Comparison of ENCODE assay signal across 16 mouse cellular contexts in the genomic region with DNA sequence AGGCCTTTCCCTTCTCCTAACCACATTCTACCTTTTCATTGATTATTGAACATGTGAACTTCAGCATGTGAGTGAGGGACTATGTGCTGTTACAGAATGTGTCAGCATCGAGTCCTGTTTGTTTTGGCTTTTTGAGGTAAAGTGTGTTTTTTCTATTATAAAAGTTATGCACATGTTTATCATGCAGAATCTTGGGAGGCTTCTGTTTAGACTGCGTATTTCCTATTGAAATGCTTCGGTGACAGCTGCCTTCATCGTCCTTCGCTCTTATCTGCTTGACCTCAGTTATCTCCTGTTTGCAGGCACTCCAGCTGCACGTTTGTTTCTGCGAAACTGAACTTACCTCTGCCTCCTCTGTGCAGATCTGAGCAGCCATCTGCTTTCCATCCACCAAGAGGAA. TPM values are rescaled to one million over a fixed set of nuclear protein-coding genes. Genes with fewer than 3 reads are reported as not detected.
A peak's percentile ranks its signal among the peaks of the same experiment; 100 is the strongest.
DNase-seq lines count a peak whose midpoint lies in the region; ATAC-seq lines count a peak whose summit lies in the region.
"Had no signal": no experiment of that assay in that cellular context is flagged by ENCODE, and none has a peak within 500 bp of the region (broad histone marks: within the 10 kb centered on the region; RNA-seq: fewer than 3 reads in every experiment).

No protein-coding gene starts in this region.

- H3K36me3 ChIP-seq in liver, embryonic 11.5 days (ENCODE audit: control insufficient read depth, insufficient read depth, low read length) = no peaks in the 10 kb centered on the region

- peak overlapping the region; percentile 91 for H3K27ac ChIP-seq in liver, embryonic 11.5 days (ENCODE audit: low read depth, low read length)

- H3K4me3 ChIP-seq in liver, embryonic 11.5 days (ENCODE audit: low read depth, low read length) = no peak overlapping the region

- peaks cover 47% of the 10 kb centered on the region for H3K4me1 ChIP-seq in liver, embryonic 11.5 days (replicated peaks; ENCODE audit: control insufficient read depth, insufficient read depth, low read length)

- H3K9me3 ChIP-seq in liver, embryonic 11.5 days (ENCODE audit: control insufficient read depth, low read length) = no peaks in the 10 kb centered on the region

- peak overlapping the region; percentile 50 for H3K4me2 ChIP-seq in liver, embryonic 11.5 days

- DNase-seq in adrenal gland, postnatal 10 days = peak; percentile 17
- DNase-seq in adrenal gland, adult 8-10 months = no peak
- DNase-seq in spleen, postnatal 10 days (ENCODE audit: low spot score in 2 of 2) = peak; percentile 21 to 65
- no peak for DNase-seq in spleen, adult 18-20 months
- DNase-seq in liver, embryonic 11.5 days (ENCODE audit: low spot score) = no peak
- DNase-seq in spleen, postnatal 36 days (ENCODE audit: low spot score in 2 of 2) = peak; percentile 47 to 68
- DNase-seq in gastrocnemius, postnatal 36 days = no peak
- DNase-seq in adipocyte (ENCODE audit: low spot score) = no peak
- DNase-seq: adrenal gland, postnatal 36 days; cerebellum, adult 18-20 months; embryo, embryonic 11 days; kidney, postnatal 14 days; layer of hippocampus, postnatal 36 days; lung, postnatal 14 days; midbrain, embryonic 14.5 days; right cerebral cortex, postnatal 4 days had no signal

- 13% methylated on average over 7 of the region's 7 CpGs for WGBS in liver, embryonic 11.5 days

- H3K9ac ChIP-seq in liver, embryonic 11.5 days (ENCODE audit: low read depth, low read length) = 0 out of 2 replicates have a peak overlapping the region, but pooled peaks have one; percentile 35

- H3K27me3 ChIP-seq in liver, embryonic 11.5 days (replicated peaks; ENCODE audit: control insufficient read depth, insufficient read depth, low read length) = no peaks in the 10 kb centered on the region

- intact Hi-C loops in gastrocnemius, postnatal 36 days (cut with DNase I) = no loop called here

- peak; percentile 98 for ATAC-seq in liver, embryonic 11.5 days (replicated peaks; ENCODE audit: low FRiP score)

RNA-seq across cellular contexts. Expression of a gene that starts 48.1 kb away (rescaled TPM):
- total RNA-seq in adrenal gland, postnatal 10 days (2021) = 10 to 100 TPM; 10.3 to 14.2 TPM
- total RNA-seq in adrenal gland, adult 8-10 months (2022) = 10 to 100 TPM; 14.2 to 21.5 (median 20.2) TPM
- 9.8 and 10.2 TPM in 2 replicates for polyA plus RNA-seq in liver, embryonic 11.5 days (2014; fragmentation: Nextera tagmentation; extraction: Ambion mirVana)
- total RNA-seq in gastrocnemius, postnatal 36 days (2021) = 1 to 10 TPM; 6.0 to 8.1 TPM

Comparison
In these comparisons a context has a peak if more than half of its experiments do, and no peak if none do; other contexts are left out.
1. DNase-seq: peak in adrenal gland, postnatal 10 days (single experiment), spleen, postnatal 10 days (2 of 2) and spleen, postnatal 36 days (2 of 2); none in adrenal gland, adult 8-10 months (single experiment), spleen, adult 18-20 months (0 of 2), liver, embryonic 11.5 days (single experiment), gastrocnemius, postnatal 36 days (0 of 2) and adipocyte (single experiment).